Mouse (Mus musculus) lung, postnatal 4 days (tissue): ENCODE measurements around the gene Inafm2.

Source experiments
- DNase-seq, 2 experiments: peaks; one replicate each; pipeline ENCODE4 v3.0.0; 2021

The Inafm2 gene

GRCm38 (mm10) chr2:118759828-118760227, 14.3 kb downstream of the Inafm2 start:
- DNase-seq: peak; percentile 63 to 80

GRCm38 (mm10) chr2:118760311-118761025, 14.9 kb downstream of the Inafm2 start:
- no peak for DNase-seq

GRCm38 (mm10) chr2:118761358-118761757, 15.8 kb downstream of the Inafm2 start:
- DNase-seq: peak in 1 of 2 experiments; percentile 40

- peak; percentile 95 to 97 for DNase-seq
Observed at GRCm38 (mm10) chr2:118761906-118762783, 16.6 kb downstream of the Inafm2 start, which contains the start of gene Ccdc9b. Gene Ccdc9b (minus strand): TSS chr2:118762661.

GRCm38 (mm10) chr2:118762784-118763148, 17.2 kb downstream of the Inafm2 start:
- DNase-seq: no peak

GRCm38 (mm10) chr2:118763469-118763868, 17.9 kb downstream of the Inafm2 start:
- peak; percentile 71 to 80 for DNase-seq

- DNase-seq: peak in 1 of 2 experiments; percentile 59
Observed at GRCm38 (mm10) chr2:118764094-118764831, 18.7 kb downstream of the Inafm2 start.

GRCm38 (mm10) chr2:118764875-118765274, 19.3 kb downstream of the Inafm2 start:
- DNase-seq: no peak

- DNase-seq: peak; percentile 45 to 48
Observed at GRCm38 (mm10) chr2:118766041-118767033, 20.8 kb downstream of the Inafm2 start.

GRCm38 (mm10) chr2:118772158-118772874, 26.8 kb downstream of the Inafm2 start, which contains the start of gene Phgr1:
Gene Phgr1 (plus strand): TSS chr2:118772769.
- no peak for DNase-seq

GRCm38 (mm10) chr2:118774536-118774935, 29.0 kb downstream of the Inafm2 start:
- no peak for DNase-seq

- no peak for DNase-seq
Observed at GRCm38 (mm10) chr2:118775396-118775795, 29.8 kb downstream of the Inafm2 start.

GRCm38 (mm10) chr2:118775846-118776245, 30.3 kb downstream of the Inafm2 start:
- peak in 1 of 2 experiments; percentile 49 for DNase-seq

- no peak for DNase-seq
Observed at GRCm38 (mm10) chr2:118776295-118776694, 30.7 kb downstream of the Inafm2 start.

GRCm38 (mm10) chr2:118778418-118778817, 32.9 kb downstream of the Inafm2 start:
- DNase-seq: no peak

GRCm38 (mm10) chr2:118779065-118779464, 33.5 kb downstream of the Inafm2 start:
- DNase-seq: no peak

- DNase-seq: peak; percentile 95 to 96
Observed at GRCm38 (mm10) chr2:118779504-118780480, 34.2 kb downstream of the Inafm2 start, which contains the start of gene Disp2. Gene Disp2 (plus strand): TSS chr2:118779719.

- no peak for DNase-seq
Observed at GRCm38 (mm10) chr2:118781115-118781514, 35.6 kb downstream of the Inafm2 start.

- DNase-seq: peak; percentile 41 to 44
Observed at GRCm38 (mm10) chr2:118782303-118782702, 36.7 kb downstream of the Inafm2 start.

GRCm38 (mm10) chr2:118783093-118783492, 37.5 kb downstream of the Inafm2 start:
- no peak for DNase-seq
